Mouse (Mus musculus) MEL (cell line): ENCODE measurements around the gene Racgap1. TPM values are rescaled to one million over a fixed set of nuclear protein-coding genes. Genes with fewer than 3 reads are reported as not detected.
A peak's percentile ranks its signal among the peaks of the same experiment; 100 is the strongest.

Experiments
- DNase-seq: peaks from one replicate; pipeline ENCODE4 v3.0.0; 2011; ENCODE audit warnings: low read depth, low spot score
- H3K27ac ChIP-seq: 2 replicates; pipeline ENCODE4 v1.5.1; 2012; ENCODE audit warnings: low read depth, mild to moderate bottlenecking, control low read depth, low read length, moderate library complexity; ENCODE audit not compliant: control insufficient read depth
- H3K27me3 ChIP-seq, 2 experiments: fragments of 150-350 bp in 1 of 2; sonication (generic) in 1 of 2; 2 replicates each; pipeline ENCODE4 v1.6.1; 2012; ENCODE audit warnings: low read length in 2 of 2, mild to moderate bottlenecking in 2 of 2, improper control_type of control experiment in 1 of 2, moderate library complexity in 1 of 2; ENCODE audit not compliant: insufficient read depth in 2 of 2, control insufficient read depth in 1 of 2
- H3K36me3 ChIP-seq, 2 experiments: 2 replicates each; pipeline ENCODE4 v1.6.1; 2012 to 2014; ENCODE audit warnings: low read length in 2 of 2, improper control_type of control experiment in 1 of 2, inconsistent platforms in 1 of 2, mild to moderate bottlenecking in 1 of 2; ENCODE audit not compliant: insufficient read depth in 2 of 2, control insufficient read depth in 1 of 2
- H3K4me1 ChIP-seq, 2 experiments: fragments of 150-350 bp in 1 of 2; sonication (generic) in 1 of 2; 2 replicates each; pipeline ENCODE4 v1.6.1; 2012; ENCODE audit warnings: low read length in 2 of 2, improper control_type of control experiment in 1 of 2, mild to moderate bottlenecking in 1 of 2; ENCODE audit not compliant: insufficient read depth in 2 of 2, control insufficient read depth in 1 of 2
- H3K4me3 ChIP-seq, 2 experiments: fragments of 150-350 bp in 1 of 2; sonication (generic) in 1 of 2; 2 replicates each; pipeline ENCODE4 v1.5.1; 2012; ENCODE audit warnings: low read depth in 2 of 2, low read length in 2 of 2, mild to moderate bottlenecking in 2 of 2, moderate library complexity in 2 of 2, control low read depth in 1 of 2, improper control_type of control experiment in 1 of 2; ENCODE audit not compliant: control insufficient read depth in 1 of 2, insufficient read depth in 1 of 2
- H3K79me2 ChIP-seq: 2 replicates; pipeline ENCODE4 v1.6.1; 2012; ENCODE audit warnings: mild to moderate bottlenecking, low read length, moderate library complexity; ENCODE audit not compliant: control insufficient read depth, poor library complexity, insufficient read depth
- H3K9ac ChIP-seq: 2 replicates; pipeline ENCODE4 v1.6.1; 2012; ENCODE audit warnings: low read depth, mild to moderate bottlenecking, control low read depth, low read length, moderate library complexity; ENCODE audit not compliant: control insufficient read depth, poor library complexity, severe bottlenecking
- H3K9me3 ChIP-seq: fragments of 150-350 bp; sonication (generic); replicated peaks from 2 replicates; pipeline ENCODE4 v1.6.1; 2012; ENCODE audit warnings: mild to moderate bottlenecking, low read length, improper control_type of control experiment, moderate library complexity; ENCODE audit not compliant: insufficient read depth
- CHD1 ChIP-seq: IDR thresholded peaks from 2 replicates; pipeline ENCODE4 v1.6.1; 2012; ENCODE audit warnings: low read depth, mild to moderate bottlenecking, inconsistent platforms, low read length, improper control_type of control experiment
- CHD2 ChIP-seq: IDR thresholded peaks from 2 replicates; pipeline ENCODE4 v1.6.1; 2011; ENCODE audit warnings: low read length, improper control_type of control experiment
- CTCF ChIP-seq, 3 experiments: IDR thresholded peaks in 2 of 3; conservative IDR thresholded peaks in 1 of 3; 2 replicates each; pipeline ENCODE4 v1.5.1; 2011 to 2012; ENCODE audit warnings: low read length in 3 of 3, low read depth in 2 of 3, mild to moderate bottlenecking in 2 of 3, improper control_type of control experiment in 1 of 3, inconsistent platforms in 1 of 3, mixed read lengths in 1 of 3, moderate library complexity in 1 of 3; ENCODE audit not compliant: control insufficient read depth in 1 of 3, insufficient read depth in 1 of 3, poor library complexity in 1 of 3, severe bottlenecking in 1 of 3
- E2F4 ChIP-seq: IDR thresholded peaks from 2 replicates; pipeline ENCODE4 v1.6.1; 2011; ENCODE audit warnings: low read depth, low read length, improper control_type of control experiment, borderline replicate concordance
- ELF1 ChIP-seq: IDR thresholded peaks from 2 replicates; pipeline ENCODE4 v1.6.1; 2014; ENCODE audit warnings: low read depth, mild to moderate bottlenecking, inconsistent platforms, low read length, improper control_type of control experiment, moderate library complexity
- GATA1 ChIP-seq: IDR thresholded peaks from 2 replicates; pipeline ENCODE4 v1.6.1; 2011; ENCODE audit warnings: low read depth, low read length, improper control_type of control experiment
- HCFC1 ChIP-seq: IDR thresholded peaks from 2 replicates; pipeline ENCODE4 v1.6.1; 2012; ENCODE audit warnings: low read depth, mild to moderate bottlenecking, inconsistent platforms, low read length, improper control_type of control experiment, moderate library complexity
- MEF2A ChIP-seq: IDR thresholded peaks from 2 replicates; pipeline ENCODE4 v1.6.1; 2014; ENCODE audit warnings: low read depth, mild to moderate bottlenecking, inconsistent platforms, low read length, improper control_type of control experiment; ENCODE audit not compliant: poor library complexity, insufficient replicate concordance, severe bottlenecking; ENCODE audit errors: extremely low read depth
- NELFE ChIP-seq: IDR thresholded peaks from 2 replicates; pipeline ENCODE4 v1.6.1; 2011; ENCODE audit warnings: low read depth, low read length, improper control_type of control experiment
- NRF1 ChIP-seq: IDR thresholded peaks from 2 replicates; pipeline ENCODE4 v1.6.1; 2014; ENCODE audit warnings: low read depth, mild to moderate bottlenecking, inconsistent platforms, low read length, improper control_type of control experiment, moderate library complexity; ENCODE audit not compliant: poor library complexity, insufficient read depth, severe bottlenecking
- POLR2A ChIP-seq, 2 experiments: IDR thresholded peaks; 2 replicates each; pipeline ENCODE4 v1.6.1; 2011 to 2012; ENCODE audit warnings: low read length in 2 of 2, mild to moderate bottlenecking in 2 of 2, control low read depth in 1 of 2, improper control_type of control experiment in 1 of 2, low read depth in 1 of 2, moderate library complexity in 1 of 2; ENCODE audit not compliant: control insufficient read depth in 1 of 2, insufficient read depth in 1 of 2, poor library complexity in 1 of 2
- POLR2AphosphoS2 ChIP-seq: IDR thresholded peaks from 2 replicates; pipeline ENCODE4 v1.6.1; 2011; ENCODE audit warnings: low read length, improper control_type of control experiment
- POLR2AphosphoS5 ChIP-seq: IDR thresholded peaks from 2 replicates; pipeline ENCODE4 v1.6.1; 2012; ENCODE audit warnings: low read depth, borderline replicate concordance, mild to moderate bottlenecking, inconsistent platforms, low read length, moderate library complexity, mixed read lengths
- RAD21 ChIP-seq: IDR thresholded peaks from 2 replicates; pipeline ENCODE4 v1.6.1; 2011; ENCODE audit warnings: mild to moderate bottlenecking, low read depth, low read length, improper control_type of control experiment
- TBP ChIP-seq: IDR thresholded peaks from 2 replicates; pipeline ENCODE4 v1.8.0; 2011; ENCODE audit warnings: low read depth, low read length, improper control_type of control experiment
- TCF12 ChIP-seq: IDR thresholded peaks from 2 replicates; pipeline ENCODE4 v1.6.1; 2014; ENCODE audit warnings: low read depth, mild to moderate bottlenecking, inconsistent platforms, low read length, improper control_type of control experiment, moderate library complexity
- USF2 ChIP-seq, 2 experiments: IDR thresholded peaks; 2 replicates each; pipeline ENCODE4 v1.6.1; 2011 to 2012; ENCODE audit warnings: improper control_type of control experiment in 2 of 2, low read length in 2 of 2, borderline replicate concordance in 1 of 2, inconsistent platforms in 1 of 2, low read depth in 1 of 2, mild to moderate bottlenecking in 1 of 2; ENCODE audit not compliant: insufficient read depth in 1 of 2
- ZKSCAN1 ChIP-seq: IDR thresholded peaks from 2 replicates; pipeline ENCODE4 v1.6.1; 2012; ENCODE audit warnings: low read depth, mild to moderate bottlenecking, inconsistent platforms, low read length, improper control_type of control experiment, moderate library complexity
- ZMIZ1 ChIP-seq: IDR thresholded peaks from 2 replicates; pipeline ENCODE4 v1.6.1; 2012; ENCODE audit warnings: low read depth, mild to moderate bottlenecking, inconsistent platforms, low read length, improper control_type of control experiment, moderate library complexity
- ZNF384 ChIP-seq: IDR thresholded peaks from 2 replicates; pipeline ENCODE4 v1.6.1; 2012; ENCODE audit warnings: low read depth, mild to moderate bottlenecking, inconsistent platforms, low read length, improper control_type of control experiment
- polyA plus RNA-seq, 2 experiments: library from polyadenylated mRNA; stranded (reverse) in 1 of 2; unstranded in 1 of 2; fragments of >175 nt in 1 of 2; fragments of >200 nt in 1 of 2; gene quantifications; 2 replicates each; pipeline versions ENCODE4 v1.2.1 to v1.2.4; 2012; ENCODE audit warnings: low replicate concordance in 2 of 2, low read depth in 1 of 2; ENCODE audit not compliant: insufficient read length in 2 of 2, insufficient read depth in 1 of 2, missing spikeins in 1 of 2
- total RNA-seq: library from RNA; depleted of rRNA; stranded (reverse); fragments of 300-350 nt; gene quantifications from 2 replicates; pipeline ENCODE4 v1.2.3, GENCODE M21; 2012

The Racgap1 gene
- total and polyA plus RNA-seq, 3 experiments = 126 to 367 (median 149) TPM

DNA sequence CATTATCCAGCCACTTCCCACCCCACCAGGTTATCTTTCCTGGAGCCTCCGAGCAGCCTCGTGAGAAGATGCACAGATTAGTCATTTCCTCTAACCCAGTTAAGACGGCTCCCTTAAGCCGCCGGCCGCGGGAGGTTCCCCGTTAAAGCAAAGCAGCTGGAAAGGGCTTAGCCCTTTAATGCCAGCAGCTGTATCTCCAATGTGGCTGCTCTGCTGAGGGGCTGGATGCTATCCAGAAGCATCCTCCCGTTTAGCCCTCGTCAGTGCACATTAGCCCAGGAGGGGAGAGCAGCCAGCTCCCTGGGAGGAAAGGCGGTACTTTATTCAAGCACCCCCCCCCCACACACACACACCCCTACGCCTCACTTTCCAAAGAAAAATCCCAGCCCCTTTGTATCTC, 36.7 kb downstream of the Racgap1 start:
- H3K79me2 ChIP-seq = no peaks in the 10 kb centered on the region
- H3K4me3 ChIP-seq = no peak overlapping the region
- no peak overlapping the region for H3K27ac ChIP-seq
- H3K9ac ChIP-seq = no peak overlapping the region
- H3K4me1 ChIP-seq = no peaks in the 10 kb centered on the region
- no peak for TF ChIP-seq ZMIZ1
- no peak for TF ChIP-seq ELF1
- no peak for TF ChIP-seq HCFC1
- no peak for TF ChIP-seq ZKSCAN1
- peak; percentile 64 for TF ChIP-seq TBP
- no peaks in the 10 kb centered on the region for H3K36me3 ChIP-seq
- peaks cover 1 to 13% of the 10 kb centered on the region in 2 experiments for H3K27me3 ChIP-seq
- no peak for DNase-seq
- no peaks in the 10 kb centered on the region for H3K9me3 ChIP-seq

DNA sequence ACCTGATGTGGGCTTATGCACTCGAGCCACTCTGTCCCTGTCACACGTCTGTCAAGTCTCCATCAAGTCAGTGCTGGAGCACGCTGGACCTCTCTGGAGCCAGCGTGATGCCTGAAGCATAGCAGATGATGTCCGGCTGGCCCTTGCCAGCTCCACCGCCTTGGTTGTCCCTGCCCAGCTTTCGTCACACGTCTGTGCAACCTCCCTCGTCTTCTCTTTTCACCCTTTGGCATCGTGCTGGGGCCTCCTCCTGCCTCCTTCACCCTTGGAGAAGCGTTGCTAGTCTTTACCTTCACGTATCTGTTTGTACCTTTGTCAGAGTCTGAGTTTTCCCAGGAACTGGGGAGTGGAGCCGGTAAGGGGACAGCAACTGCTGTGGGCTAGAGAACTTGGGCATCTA, 37.2 kb downstream of the Racgap1 start:
- no peak for TF ChIP-seq POLR2AphosphoS2
- no peak for TF ChIP-seq RAD21
- no peak for TF ChIP-seq NELFE
- TF ChIP-seq ZKSCAN1 = no peak
- no peak for TF ChIP-seq ELF1
- TF ChIP-seq POLR2AphosphoS5 = no peak
- no peak for TF ChIP-seq POLR2A (IDR thresholded peaks at IDR 0.05; ENCODE audit: control insufficient read depth in 1 of 2, insufficient read depth in 1 of 2, low read depth in 1 of 2, low read length in 2 of 2, poor library complexity in 1 of 2)
- no peak for TF ChIP-seq USF2 (IDR thresholded peaks at IDR 0.05; ENCODE audit: borderline replicate concordance in 1 of 2, insufficient read depth in 1 of 2, low read depth in 1 of 2, low read length in 2 of 2)
- TF ChIP-seq NRF1 = no peak
- no peak for TF ChIP-seq CTCF (IDR thresholded peaks at IDR 0.05 in 2 of 3, conservative IDR thresholded peaks at IDR 0.05 in 1 of 3; ENCODE audit: control insufficient read depth in 1 of 3, insufficient read depth in 1 of 3, low read depth in 2 of 3, low read length in 3 of 3, poor library complexity in 1 of 3, severe bottlenecking in 1 of 3)
- TF ChIP-seq ZNF384 = no peak
- TF ChIP-seq GATA1 = no peak
- no peak for TF ChIP-seq E2F4
- TF ChIP-seq TBP = no peak
- TF ChIP-seq CHD1 = no peak
- TF ChIP-seq CHD2 = no peak
- no peak for TF ChIP-seq TCF12
- no peak for TF ChIP-seq MEF2A
- Histone ChIP-seq H3K9me3 (no peaks in the 10 kb centered on the region), H3K9ac (no peak overlapping the region), H3K36me3 (no peaks in the 10 kb centered on the region), H3K4me1 (no peaks in the 10 kb centered on the region), H3K27me3 (peaks cover 1 to 13% of the 10 kb centered on the region in 2 experiments), H3K4me3 (no peak overlapping the region), H3K27ac (no peak overlapping the region), H3K79me2 (no peaks in the 10 kb centered on the region)
- no peak for DNase-seq
